Mouse (Mus musculus) mesoderm, embryonic 11.5 days (tissue): ENCODE measurements around the gene Mlxipl.

ENCODE experiments used
- DNase-seq: peaks from one replicate; pipeline ENCODE4 v3.0.0-alpha.2; 2012; ENCODE audit warnings: low read depth, low spot score

The Mlxipl gene

DNA sequence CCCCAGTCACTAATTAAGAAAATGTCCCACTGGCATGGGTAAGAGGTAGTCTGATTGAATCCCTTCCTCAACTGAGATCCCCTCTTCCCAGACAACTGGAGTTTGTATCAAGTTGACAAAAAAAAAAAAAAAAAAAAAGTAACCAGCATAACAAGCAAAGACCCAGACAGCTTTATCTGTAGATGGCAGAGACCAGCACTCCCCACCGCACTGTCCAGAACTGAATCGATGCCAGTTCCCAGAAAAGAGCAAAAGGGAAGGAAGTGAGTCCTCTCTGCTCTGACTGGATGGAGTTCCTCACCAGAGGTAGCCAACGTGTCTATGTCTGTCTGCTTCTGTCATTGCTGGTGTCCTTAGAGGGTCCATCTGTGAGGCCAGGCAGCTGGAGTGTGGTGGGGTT, 55.8 kb downstream of the Mlxipl start:
- no peak for DNase-seq

DNA sequence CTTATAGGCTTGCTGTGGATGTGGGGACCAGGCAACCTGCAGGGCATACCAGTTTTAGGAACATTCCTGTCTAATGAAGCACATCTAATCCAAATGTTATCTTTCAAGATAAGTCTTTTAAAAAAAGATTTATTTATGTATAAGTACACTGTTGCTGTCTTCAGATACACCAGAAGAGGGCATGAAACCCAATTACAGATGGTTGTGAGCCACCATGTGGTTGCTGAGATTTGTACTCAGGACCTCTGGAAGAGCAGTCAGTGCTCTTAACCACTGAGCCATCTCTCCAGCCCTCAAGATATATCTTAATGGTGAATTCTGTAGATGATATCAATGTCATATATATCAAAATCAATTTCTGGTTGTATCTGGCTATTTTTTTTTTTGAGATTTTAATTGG, 56.3 kb downstream of the Mlxipl start:
- no peak for DNase-seq

DNA sequence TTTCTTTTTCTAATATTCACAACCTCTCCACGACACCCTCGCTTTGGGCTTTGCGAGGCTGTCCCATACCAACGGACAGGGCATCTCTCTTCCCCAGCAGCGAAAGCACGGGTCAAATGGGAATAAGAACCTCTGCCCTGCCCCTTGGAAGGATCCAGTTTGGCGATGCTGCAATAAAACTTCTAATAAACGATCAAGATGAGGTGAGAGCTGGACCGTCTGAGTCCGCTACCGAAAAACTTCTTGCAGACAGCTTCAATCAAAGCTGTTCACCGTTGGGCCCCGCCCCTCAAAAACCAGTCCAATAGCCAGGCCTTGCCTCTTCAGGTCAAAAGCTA, 59.0 kb downstream of the Mlxipl start:
- DNase-seq = no peak

DNA sequence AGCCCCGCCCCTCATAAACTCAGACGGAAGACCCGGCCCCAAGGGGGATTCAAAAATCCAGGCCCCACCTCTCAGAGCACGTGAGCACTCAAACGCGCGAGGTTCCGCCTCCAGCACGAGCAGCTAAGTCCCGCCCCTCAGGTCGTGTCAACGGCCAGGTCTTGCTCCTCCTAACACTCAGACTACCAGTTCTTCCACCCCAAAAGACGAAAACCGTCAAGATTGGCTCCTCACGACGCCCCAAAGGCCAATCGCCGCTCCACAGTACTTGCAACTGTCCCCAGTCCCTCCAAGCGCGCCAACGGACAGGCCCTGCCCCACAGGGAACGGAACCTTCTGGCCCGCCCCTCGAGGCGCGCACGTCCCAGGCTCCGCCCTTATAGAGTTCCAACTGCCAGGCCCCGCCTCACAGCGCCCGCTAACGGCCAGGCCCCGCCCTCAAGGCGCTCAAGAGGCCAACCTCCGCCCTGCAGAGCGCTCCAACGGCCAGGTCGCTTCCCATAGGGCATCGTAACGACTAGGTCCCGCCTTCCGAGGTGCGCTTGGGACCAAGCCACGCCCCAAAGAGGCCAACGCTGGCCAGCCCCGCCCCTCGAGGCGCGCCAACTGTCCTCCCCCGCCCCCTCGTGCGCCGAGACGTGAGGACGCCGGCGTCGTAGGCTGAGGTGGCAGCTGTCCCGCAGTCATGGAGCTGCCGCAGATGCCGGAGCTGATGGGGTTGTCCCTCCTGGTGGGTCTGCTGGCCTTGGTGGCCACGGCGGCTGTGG, 59.5 kb downstream of the Mlxipl start, which contains the start of gene Tbl2:
TSS of gene Tbl2 (plus strand) at position 605 of the 767 bp plus-strand sequence.
- peak; percentile 99 for DNase-seq

DNA sequence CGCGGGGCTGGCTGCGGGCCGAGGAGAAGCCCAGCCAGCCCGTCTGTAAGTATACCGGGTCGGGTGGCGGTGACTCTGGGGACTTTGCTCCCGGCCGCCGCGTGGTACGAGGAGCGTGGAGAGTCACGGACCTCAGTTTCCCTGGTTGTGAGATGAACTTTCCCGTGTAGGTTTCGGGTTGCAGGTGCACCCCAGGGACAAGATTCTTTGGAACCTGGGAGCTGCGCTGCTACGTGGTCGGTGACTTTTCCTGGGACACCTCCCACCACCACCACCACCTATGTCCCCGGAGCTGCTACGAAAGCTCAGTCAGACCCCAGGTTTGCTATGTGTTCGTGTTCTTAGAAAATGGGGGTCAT, 60.1 kb downstream of the Mlxipl start:
- no peak for DNase-seq

DNA sequence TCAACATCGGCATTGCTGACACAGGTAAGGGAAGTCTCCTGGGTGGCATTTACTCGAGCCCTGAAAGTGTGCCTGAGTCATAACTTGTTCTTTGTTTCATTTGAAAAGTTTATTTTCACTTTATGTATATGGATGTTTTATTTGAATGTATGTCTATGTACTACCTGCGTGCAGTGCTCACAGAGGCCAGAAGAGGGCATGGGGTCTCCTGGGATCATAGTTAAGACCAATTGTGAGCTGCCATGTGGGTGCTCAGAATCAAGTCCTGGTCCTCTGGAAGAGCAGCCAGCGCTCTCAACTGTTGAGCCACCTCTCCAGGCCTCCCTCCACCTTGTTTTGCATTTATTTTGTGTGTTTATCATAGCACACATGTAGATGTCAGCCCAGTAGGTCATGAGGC, 66.8 kb downstream of the Mlxipl start:
- DNase-seq = no peak

DNA sequence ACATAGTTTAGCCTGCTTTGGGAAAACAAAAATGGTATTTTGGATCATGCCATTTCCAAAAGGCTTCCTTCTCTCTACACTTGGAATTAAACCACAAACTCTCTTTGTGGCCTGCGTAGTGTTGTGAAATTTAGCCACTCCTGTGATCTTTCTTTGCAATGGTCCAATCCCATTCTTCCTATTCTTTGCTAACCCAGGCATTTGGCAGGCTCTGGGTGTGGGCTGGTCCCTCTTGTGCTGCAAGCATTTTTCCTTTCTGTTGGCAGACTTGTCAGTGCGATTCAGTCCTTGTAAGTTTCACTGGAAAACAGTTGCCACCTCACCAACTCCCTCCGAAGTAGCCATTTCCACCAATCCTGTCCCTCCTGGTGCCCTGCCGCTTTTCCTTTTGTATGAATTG, 71.5 kb downstream of the Mlxipl start:
- DNase-seq = no peak

DNA sequence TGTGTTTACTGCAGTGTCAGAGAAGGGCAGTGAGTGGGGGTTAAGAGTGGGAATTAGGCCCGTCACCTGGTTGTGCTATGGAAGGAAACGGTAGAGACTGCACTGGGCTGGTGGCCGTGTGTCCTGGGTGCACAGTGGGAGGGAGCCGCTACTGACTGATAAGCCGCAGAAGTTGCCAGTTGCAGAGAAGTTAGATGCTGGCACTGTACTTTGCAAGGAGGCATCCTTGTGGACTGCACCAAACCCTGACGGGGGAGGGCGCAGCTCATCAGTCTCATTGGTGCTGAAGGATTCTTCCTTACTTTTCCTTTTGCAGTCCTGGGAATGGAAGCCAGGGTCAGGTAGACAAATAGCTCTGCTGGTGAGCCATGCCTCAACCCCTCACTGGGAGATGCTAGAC, 72.0 kb downstream of the Mlxipl start:
- no peak for DNase-seq

DNA sequence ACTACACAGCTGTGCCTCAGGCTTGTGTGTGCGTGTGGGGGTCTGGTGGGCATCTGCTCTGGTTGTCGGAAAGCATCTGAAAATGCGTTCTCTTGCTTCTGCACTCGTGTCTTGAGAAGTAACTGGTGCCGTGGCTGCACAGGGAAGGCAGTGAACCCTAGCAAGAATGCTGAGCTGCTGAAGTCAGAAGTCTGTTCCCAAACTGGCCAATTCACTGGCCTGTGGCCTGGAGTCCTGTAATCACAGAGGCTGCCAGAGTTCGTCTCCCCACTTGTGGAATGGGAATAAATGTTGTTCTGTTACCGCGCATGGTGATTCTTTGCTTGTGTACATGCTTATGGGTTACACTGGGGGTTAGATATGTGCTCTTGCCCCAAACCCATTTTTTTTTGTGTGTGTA, 72.7 kb downstream of the Mlxipl start:
- DNase-seq = no peak

DNA sequence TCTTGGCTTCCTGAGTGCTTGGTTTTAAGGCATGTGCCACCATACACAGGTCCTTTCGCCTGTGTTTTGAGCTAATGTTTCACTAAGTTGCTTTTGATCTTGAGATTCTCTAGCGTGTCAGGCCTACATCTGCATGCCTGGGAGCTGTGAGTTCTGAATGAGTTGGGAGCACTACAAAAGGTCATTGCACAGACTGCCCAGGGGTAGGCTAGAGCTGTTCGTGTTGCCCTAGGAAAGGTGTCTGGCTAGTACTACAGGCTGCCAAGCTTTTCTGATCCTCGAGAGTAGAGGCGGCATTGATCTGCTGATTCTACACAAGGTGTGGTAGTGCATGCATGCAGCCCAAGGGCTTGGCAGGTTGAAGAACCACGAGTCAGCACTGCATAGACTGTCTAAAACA, 73.1 kb downstream of the Mlxipl start:
- DNase-seq = no peak

DNA sequence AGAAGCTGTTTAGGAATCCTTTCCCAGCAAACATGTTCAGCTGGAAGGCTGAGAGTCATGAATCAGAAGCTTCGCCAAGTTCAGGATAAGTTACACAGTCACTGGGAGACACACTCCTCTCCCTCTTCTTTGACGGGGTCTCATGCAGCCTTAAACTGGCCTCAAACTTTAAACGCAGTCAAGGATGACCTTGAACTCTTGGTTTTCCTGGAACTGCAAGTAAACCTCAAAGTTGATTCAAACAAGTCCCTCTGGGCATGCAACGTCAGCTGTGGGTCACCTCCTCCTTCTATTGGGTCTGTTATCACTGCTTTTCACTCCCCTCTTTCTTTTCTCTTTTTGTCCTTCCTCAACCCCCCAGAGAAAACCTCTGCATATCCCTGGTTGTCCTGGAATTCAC, 77.2 kb downstream of the Mlxipl start:
- DNase-seq = no peak

DNA sequence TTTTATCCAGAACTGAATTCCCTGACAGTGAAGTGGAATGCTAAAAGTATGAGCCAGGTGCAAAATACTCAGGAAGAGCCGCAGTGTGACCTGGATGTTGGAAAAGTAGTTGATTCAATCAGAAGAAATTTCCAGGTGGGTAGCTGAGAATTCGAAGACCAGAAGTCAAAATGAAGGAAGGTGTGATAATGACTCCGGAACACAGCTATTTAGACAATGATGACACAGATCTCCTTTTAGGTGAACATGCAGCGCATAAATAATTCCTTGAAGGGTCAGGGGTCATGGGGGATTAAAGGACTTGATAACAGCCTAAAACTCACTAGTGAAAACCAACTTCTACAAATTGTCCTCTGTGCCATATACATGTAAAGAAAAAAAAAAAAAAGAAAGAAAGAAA, 77.8 kb downstream of the Mlxipl start:
- no peak for DNase-seq

DNA sequence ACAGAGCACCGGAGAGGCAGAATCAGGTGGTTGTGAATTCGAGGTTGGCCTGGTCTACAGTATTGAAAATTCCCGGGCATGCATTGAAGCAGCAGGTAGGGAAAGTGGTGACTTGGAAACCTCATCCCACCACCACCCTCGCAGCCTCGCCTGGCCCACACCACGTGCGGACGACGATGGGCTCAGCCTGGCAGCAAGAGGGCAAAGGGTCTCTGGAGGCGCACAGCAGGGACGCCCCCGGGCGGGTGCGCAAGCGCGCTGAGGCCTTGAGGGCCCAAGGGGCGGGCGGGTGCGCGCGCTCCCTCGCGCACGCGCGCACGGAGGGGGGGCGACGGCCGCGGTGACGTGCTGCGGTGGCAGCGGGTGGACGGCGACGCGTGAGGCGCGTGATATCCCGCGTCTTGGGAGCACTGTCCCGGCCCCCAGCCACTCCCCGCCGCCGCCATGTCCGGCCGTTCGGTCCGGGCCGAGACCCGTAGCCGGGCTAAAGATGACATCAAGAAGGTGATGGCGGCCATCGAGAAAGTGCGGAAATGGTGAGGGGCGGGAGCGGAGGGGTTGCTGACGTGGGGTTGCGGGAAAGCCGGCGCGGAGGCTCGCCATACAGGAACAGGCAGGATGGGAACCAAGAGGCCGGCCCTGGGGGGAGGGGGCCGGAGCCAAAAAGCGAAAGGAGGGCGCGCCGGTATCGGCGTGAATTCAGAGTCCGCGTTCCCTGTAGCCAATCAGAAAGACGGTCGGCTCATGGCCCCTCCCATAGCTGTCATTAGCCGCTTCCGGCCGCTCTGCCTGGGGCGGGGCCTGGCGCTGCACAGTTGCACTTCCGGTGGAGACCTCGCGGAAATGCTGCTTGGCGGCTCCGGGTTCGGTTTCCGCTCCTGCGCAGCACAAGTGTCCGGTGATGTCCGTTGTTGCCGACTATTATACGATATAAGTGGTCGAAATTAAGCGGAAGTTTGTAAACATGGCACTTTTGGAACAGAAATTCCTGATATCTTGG, 78.7 kb downstream of the Mlxipl start, which contains the start of gene Bcl7b:
TSS of gene Bcl7b (plus strand) at position 221 of the 1,000 bp plus-strand sequence.
- peak; percentile 97 for DNase-seq

DNA sequence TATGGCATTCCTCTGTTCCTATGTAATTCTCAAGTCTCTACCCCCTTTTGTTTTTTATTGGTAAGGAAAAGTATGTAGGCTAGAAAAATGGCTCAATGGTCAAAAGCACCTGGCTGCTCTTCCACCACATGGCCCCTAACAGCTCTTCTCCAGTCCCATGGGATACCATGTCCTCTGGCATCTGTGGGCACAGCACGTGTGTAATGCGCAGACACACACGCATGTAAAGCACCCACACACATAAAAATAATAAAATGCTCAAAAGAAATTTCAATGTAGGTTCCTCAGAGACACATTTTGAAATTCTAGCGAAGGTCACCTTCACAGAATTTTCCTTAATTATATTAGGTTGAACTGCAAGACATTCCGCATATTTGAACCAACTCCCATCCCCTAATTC, 79.8 kb downstream of the Mlxipl start:
- DNase-seq = no peak

DNA sequence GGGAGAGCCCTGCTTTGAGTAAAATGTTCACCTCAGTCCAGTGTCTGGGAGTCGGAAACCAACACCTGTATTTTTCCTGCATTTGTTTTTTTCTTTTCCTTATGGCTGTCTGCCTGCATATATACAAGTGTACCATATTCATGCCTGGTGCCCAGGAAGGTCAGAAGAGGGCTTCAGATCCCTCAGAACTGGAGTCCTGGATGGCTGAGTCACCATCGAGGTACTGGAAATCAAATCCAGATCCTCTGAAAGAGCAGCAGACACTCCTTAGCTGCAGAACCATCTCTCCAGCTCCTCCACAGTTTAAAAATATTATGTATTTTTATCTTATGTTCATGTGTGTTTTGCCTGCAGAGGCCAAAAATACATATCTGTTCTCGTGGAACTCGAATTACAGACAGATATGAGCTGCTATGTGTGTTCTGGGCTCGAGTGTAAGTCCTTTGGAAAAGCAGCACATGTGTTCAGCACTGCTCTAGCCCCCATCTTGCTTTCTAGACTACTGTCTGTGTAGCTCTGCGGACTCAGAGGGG, 82.1 kb downstream of the Mlxipl start:
- no peak for DNase-seq

DNA sequence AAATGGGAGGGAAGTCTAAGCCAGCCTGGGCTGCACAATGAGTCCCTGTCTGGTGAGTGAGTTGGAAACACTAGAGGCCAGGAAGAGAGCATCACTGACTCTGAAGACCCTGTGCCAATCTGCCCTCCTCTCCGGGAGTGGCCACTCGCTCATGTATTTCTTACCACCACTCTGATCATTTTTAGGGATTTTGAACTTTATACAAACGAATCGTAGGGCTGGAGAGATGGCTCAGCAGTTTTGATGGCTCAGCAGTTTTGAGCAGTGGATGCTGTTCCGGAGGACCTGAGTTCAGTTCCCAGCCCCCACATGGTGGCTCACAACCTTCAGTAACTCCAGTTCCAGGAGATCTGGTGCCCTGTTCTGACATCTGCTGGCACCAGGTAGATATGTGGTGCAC, 83.3 kb downstream of the Mlxipl start:
- no peak for DNase-seq

DNA sequence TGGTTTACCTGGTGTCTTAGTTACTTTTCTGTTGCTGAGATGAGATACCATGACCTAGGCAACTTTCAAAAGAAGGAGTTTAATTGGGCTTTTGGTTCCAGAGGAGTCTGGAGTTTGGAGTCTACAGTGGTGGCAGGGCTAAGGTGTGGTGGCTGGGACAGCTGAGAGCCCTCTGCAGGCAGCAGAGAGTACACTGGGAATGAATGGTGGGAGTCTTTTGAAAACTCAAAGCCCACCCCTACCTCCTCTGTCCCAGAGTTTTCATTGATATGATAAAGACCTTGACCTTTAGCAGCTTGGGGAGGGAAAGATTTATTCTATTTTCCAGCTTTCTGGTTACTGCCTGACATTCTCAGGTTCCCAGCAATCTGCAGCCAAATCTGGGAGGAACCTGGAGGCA, 85.4 kb downstream of the Mlxipl start:
- no peak for DNase-seq

DNA sequence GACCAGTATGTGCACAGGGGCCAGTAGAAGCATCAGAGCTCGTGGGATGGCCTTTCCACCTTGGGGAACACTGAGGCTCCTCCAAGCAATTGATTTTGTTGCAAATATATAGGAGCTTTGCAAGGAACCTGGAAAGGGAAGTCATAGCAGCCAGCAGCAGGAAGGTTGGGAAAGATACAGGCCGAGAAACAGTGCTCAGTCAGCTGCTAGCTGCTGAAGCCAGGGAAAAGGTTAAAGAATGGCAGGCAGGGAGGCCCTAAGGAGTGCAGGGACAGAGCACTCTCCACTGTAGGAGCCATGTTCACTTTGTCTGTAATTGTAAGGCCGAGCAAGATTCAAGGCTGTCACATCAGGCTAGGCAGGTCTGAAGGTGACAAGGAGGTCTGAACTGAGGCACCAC, 88.8 kb downstream of the Mlxipl start:
- no peak for DNase-seq

DNA sequence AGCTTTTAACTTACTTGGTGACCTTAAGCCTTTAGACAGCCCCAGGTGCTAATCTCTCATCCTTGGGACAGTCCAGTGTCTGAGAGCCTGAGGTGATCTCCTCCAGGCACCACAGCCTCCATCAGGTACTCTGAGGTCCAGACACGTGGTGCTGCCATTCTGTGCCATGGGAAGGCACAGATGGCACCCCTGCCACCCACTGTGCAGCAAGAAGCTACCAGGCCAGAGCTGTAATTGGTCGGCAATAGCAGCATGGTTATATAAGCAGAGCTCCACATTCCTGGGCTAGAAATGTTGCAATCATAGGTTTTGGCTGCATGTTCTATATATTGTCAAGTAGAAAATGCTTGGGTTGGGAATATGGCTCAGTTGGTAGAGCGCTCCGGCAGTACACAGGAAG, 89.3 kb downstream of the Mlxipl start:
- no peak for DNase-seq

DNA sequence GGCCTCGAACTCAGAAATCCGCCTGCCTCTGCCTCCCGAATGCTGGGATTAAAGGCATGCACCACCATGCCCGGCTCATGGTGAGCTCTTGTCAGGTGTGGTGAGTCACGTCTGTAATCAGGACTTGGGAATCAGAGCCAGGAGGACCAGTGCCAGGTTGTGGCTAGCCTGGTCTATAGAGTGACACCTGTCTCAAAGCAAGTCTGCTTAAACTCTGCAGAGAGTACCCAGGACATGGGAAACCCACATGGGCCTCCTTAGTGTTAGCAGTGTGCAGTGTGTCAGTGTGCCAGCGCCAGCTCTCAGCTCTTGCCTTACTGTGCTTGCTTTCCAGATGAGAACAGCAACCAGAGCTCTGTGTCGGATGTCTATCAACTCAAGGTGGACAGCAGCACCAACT, 89.9 kb downstream of the Mlxipl start:
- no peak for DNase-seq

DNA sequence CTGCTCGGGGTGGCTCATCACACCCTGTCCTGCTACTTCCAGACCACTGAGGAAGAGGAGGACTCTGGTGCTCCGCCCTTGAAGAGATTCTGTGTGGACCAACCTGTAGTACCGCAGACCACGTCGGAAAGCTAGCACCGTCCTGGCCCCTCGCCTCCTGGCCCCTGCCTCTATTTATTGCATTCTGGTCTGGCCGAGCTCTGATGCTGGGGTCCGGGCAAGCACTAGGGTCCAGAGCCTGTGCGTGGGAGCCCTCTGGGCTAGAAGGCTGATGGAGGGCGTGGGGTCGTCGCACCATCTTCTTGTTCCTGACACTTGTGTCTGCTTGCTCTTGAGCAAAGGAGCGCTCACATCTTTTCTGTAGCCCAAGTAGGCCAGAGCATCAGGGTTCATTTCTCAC, 91.1 kb downstream of the Mlxipl start:
- DNase-seq = no peak

DNA sequence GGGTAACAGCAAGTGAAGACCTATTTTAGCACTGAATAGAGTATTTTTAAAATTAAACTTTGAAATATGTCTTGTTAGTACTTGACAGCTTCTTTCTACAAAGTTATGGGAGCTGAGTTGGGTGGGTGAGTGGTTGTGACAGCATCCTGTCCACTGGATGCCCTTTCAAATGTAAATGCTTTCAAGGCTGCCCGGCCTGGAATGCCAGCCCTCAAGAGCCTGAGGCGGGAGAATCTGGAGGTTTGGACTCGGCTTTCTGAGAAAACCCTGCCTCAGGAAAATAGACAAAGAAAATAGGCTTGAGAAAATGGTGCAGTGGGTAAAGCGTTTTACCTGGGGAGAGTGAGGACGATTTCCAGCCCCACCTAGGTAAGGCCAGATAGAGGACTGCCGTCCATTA, 92.1 kb downstream of the Mlxipl start:
- DNase-seq = no peak
